Mouse (Mus musculus): ENCODE results near the gene Aqp11. TPM values are rescaled to one million over a fixed set of nuclear protein-coding genes. Genes with fewer than 3 reads are reported as not detected.

Aqp11 gene
- 8.0 and 8.3 TPM in 2 replicates for polyA plus RNA-seq (2015; fragmentation: Nextera tagmentation; extraction: Ambion mirVana)

DNA sequence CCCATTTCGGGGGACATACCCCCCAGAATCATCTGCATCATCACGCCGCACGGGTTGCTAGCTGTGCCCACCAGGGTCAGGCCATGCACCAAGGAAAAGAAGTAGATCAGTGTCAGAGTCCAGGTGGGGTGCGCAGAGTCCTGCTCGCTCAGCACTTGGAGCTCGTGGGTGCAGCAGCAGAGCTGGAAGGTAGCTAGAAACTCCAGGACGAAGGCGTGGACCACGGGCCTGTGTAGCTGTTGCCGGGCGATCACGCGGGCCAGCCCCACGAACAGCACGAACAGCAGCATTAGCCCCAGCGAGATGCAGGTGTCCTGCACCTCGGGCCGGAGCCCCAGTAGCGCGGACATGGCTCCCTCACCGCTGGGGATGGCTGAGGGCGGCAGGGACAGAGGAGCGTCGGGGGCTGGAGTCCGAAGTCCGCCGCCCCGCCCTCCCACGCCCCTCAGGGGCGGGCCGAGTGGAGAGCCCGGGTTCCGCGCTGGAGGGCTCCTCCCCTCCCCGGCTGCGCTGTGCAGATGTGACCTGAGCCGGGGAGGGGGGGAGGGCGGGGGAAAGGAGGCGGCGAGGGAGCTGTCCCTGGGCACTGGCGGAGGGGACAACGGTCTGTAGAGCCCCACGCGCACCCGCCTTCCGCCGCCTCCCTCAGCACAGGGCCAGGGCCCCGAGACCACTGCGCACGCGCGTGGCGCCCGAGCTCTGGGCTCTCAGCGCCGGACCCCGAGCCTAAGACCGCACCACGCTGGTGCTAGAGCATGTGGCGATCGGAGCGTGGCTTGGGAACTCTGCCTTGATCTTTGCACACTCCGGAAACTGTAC is at the start of gene Aqp11:
Gene Aqp11, minus strand, starts transcription at position 652 of the 819 bp plus-strand sequence.

DNA sequence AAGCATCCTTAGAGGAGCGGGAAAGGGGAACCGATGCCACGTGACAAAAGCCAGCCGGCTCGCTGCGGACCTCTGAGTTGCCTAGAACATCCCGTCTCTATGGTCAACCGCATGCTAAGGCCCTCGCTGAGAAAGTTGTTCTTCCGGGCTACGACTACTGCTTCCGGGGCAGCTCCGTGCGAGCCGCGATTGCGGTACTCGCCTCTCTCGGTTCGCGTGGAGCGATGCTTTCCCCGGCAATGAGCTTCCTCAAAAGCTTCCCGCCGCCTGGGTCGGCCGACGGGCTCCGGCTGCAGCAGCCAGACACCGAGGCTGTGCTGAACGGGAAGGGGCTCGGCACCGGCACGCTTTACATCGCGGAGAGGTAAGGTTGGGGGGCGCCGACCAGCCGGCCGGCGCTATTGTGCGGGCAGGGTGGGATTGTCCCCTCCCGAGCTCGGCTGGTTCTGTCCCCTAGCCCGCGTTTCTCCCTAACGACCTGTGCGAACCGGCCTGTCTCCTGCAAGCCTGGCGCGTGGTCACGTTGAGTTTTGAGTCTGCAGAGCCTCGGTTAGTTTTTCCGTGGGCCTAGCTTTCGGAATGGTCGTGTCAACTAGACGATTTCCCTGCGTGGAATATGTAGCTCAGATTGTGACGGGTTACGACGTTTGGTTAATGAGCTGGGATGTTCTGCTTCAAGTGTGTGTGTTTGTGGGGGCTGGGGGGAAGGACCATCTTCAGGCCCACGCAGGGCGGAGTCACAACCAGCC is 41.4 kb downstream of the Aqp11 start, which contains the start of gene Clns1a:
Gene Clns1a, plus strand, starts transcription at position 129 of the 749 bp plus-strand sequence.

Other genes with a start within 250 kb of the Aqp11 start
- 75.4 and 110 TPM in 2 replicates for gene Aamdc, start 158.8 kb downstream of the Aqp11 start, polyA plus RNA-seq (2015; fragmentation: Nextera tagmentation; extraction: Ambion mirVana)
- 12.5 and 14.4 TPM in 2 replicates for gene Rsf1, start 158.4 kb downstream of the Aqp11 start, polyA plus RNA-seq (2015; fragmentation: Nextera tagmentation; extraction: Ambion mirVana)
- 77.2 and 107 TPM in 2 replicates for gene Clns1a, start 41.7 kb downstream of the Aqp11 start, polyA plus RNA-seq (2015; fragmentation: Nextera tagmentation; extraction: Ambion mirVana)
- 20.6 and 23.0 TPM in 2 replicates for gene Pak1, start 50.3 kb upstream of the Aqp11 start, polyA plus RNA-seq (2015; fragmentation: Nextera tagmentation; extraction: Ambion mirVana)
- not detected in 2 replicates for gene Gdpd4, start 181.7 kb upstream of the Aqp11 start, polyA plus RNA-seq (2015; fragmentation: Nextera tagmentation; extraction: Ambion mirVana)

All from adrenal gland, postnatal 0 days (tissue).